Mouse (Mus musculus) brain, adult 10 weeks (tissue): ENCODE measurements around the gene Olfr1052. TPM values are rescaled to one million over a fixed set of nuclear protein-coding genes. Genes with fewer than 3 reads are reported as not detected.

Experiments used
- polyA plus RNA-seq: library from polyadenylated mRNA; stranded (reverse); fragments of 350-450 nt; fragmentation: Illumina TruSeq; extraction: RNeasy Lipid Tissue Mini Kit (QIAGEN cat#74804); gene quantifications from one replicate; pipeline ENCODE4 v1.2.3, GENCODE M21; 2015; ENCODE audit warnings: low read depth, low replicate concordance

The Olfr1052 gene
- polyA plus RNA-seq, result not detected

GRCm38 (mm10) chr2:86292155-86292554 lies at the start of gene Olfr1052:
Olfr1052 (plus strand) TSS chr2:86292455.

DNA sequence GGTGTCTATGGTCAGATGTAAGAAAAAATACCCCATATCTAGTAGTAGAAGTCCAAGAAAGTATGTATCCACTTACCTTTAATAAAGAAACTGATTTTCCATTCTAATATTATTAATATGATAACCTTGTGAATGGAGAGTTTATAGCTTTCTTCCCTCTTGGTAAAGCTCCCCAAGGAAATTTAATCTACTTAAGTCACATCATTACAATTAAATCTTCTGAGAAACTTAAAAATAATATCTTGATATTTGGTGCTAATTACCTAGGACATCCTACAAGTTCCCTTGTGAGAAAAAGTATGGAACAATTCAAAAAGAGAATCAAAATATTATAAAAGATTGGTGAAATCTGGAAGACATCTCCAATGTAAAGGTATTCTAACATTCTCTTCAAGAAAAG lies 34.0 kb upstream of the Olfr1052 start, which contains the start of gene Olfr1049:
Olfr1049 (minus strand) TSS at position 101 of the 400 bp plus-strand sequence.

GRCm38 (mm10) chr2:86278988-86279387 lies 13.3 kb upstream of the Olfr1052 start, which contains the start of gene Olfr1051:
Olfr1051 (minus strand) TSS chr2:86279088.

DNA sequence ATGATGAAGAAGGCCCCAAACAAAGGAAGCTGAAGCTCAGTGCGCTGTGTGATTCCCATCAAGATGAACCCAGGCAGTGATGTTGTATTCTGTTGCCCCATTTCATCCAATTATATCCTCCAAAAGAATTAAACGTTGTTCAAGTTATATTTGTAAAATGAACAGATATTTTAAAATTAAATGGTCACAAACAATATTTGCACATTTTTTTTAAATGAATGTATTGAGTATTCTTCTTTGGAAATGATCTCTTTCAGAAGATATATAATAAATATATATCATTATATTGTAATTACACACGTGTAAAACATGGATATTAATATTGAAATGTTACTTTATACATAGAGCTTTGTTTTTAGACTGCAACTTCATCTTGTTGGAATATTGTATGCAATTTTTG lies 22.9 kb downstream of the Olfr1052 start, which contains the start of gene Olfr1053:
Olfr1053 (minus strand) TSS at position 101 of the 400 bp plus-strand sequence.

GRCm38 (mm10) chr2:86335333-86335732 lies 43.1 kb downstream of the Olfr1052 start, which contains the start of gene Olfr1054:
Olfr1054 (minus strand) TSS chr2:86335433.

Other genes with a start within 250 kb of the Olfr1052 start
- not detected for gene Olfr1034, start 246.6 kb upstream of the Olfr1052 start, polyA plus RNA-seq
- gene Olfr1036, start 218.5 kb upstream of the Olfr1052 start, polyA plus RNA-seq, result not detected
- gene Olfr1037, start 205.1 kb upstream of the Olfr1052 start, polyA plus RNA-seq, result not detected
- not detected for gene Olfr1039, start 156.5 kb upstream of the Olfr1052 start, polyA plus RNA-seq
- not detected for gene Olfr1040, start 145.7 kb upstream of the Olfr1052 start, polyA plus RNA-seq
- not detected for gene Olfr1042, start 130.6 kb upstream of the Olfr1052 start, polyA plus RNA-seq
- not detected for gene Olfr1043, start 124.9 kb upstream of the Olfr1052 start, polyA plus RNA-seq
- not detected for gene Olfr1044, start 114.6 kb upstream of the Olfr1052 start, polyA plus RNA-seq
- gene Olfr52, start 106.8 kb upstream of the Olfr1052 start, polyA plus RNA-seq, result not detected
- not detected for gene Olfr1045, start 89.4 kb upstream of the Olfr1052 start, polyA plus RNA-seq
- not detected for gene Olfr1046, start 73.1 kb upstream of the Olfr1052 start, polyA plus RNA-seq
- gene Olfr1047, start 61.1 kb upstream of the Olfr1052 start, polyA plus RNA-seq, result not detected
- not detected for gene Olfr1048, start 52.2 kb upstream of the Olfr1052 start, polyA plus RNA-seq
- not detected for gene Olfr1049, start 34.1 kb upstream of the Olfr1052 start, polyA plus RNA-seq
- gene Olfr1051, start 13.4 kb upstream of the Olfr1052 start, polyA plus RNA-seq, result not detected
- not detected for gene Olfr1053, start 22.8 kb downstream of the Olfr1052 start, polyA plus RNA-seq
- not detected for gene Olfr1054, start 43.0 kb downstream of the Olfr1052 start, polyA plus RNA-seq
- not detected for gene Olfr1055, start 57.8 kb downstream of the Olfr1052 start, polyA plus RNA-seq
- not detected for gene Olfr1056, start 70.0 kb downstream of the Olfr1052 start, polyA plus RNA-seq
- not detected for gene Olfr1057, start 85.9 kb downstream of the Olfr1052 start, polyA plus RNA-seq
- gene Olfr1058, start 96.1 kb downstream of the Olfr1052 start, polyA plus RNA-seq, result not detected
- gene Olfr1061, start 121.6 kb downstream of the Olfr1052 start, polyA plus RNA-seq, result not detected
- not detected for gene Olfr1062, start 134.3 kb downstream of the Olfr1052 start, polyA plus RNA-seq
- gene Olfr1065, start 158.1 kb downstream of the Olfr1052 start, polyA plus RNA-seq, result not detected
- gene Olfr1066, start 163.8 kb downstream of the Olfr1052 start, polyA plus RNA-seq, result not detected
- gene Olfr228, start 194.9 kb downstream of the Olfr1052 start, polyA plus RNA-seq, result not detected
- not detected for gene Olfr1076, start 216.0 kb downstream of the Olfr1052 start, polyA plus RNA-seq